Mouse (Mus musculus): ENCODE data around the gene Slc7a5.
A peak's percentile ranks its signal among the peaks of the same experiment; 100 is the strongest.

- TF ChIP-seq CTCF (conservative IDR thresholded peaks at IDR 0.05; ENCODE audit: insufficient read depth, insufficient read length, low read depth, low read length) (peak; percentile 57), POLR2A (IDR thresholded peaks at IDR 0.05; ENCODE audit: low read depth, low read length) (no peak)
These were observed 2.2 kb upstream of the Slc7a5 start for GRCm38 (mm10) chr8:121909663-121910062.
